Mouse (Mus musculus) hematopoietic stem cell, adult 5-6 weeks (primary cell): ENCODE results near the gene Rnf26. TPM values are rescaled to one million over a fixed set of nuclear protein-coding genes. Genes with fewer than 3 reads are reported as not detected.

Experiments used
- ATAC-seq, 2 experiments: fragments of 125-278 bp in 1 of 2; replicated peaks in 1 of 2; 2 replicates each; pipeline ENCODE4 v1.8.0; 2016 to 2017; ENCODE audit warnings: inconsistent platforms in 2 of 2, mild to moderate bottlenecking in 2 of 2, moderate number of reproducible peaks in 2 of 2, low read depth in 1 of 2, moderate TSS enrichment in 1 of 2; ENCODE audit not compliant: low FRiP score in 2 of 2, poor library complexity in 2 of 2, severe bottlenecking in 2 of 2, insufficient read depth in 1 of 2, low TSS enrichment in 1 of 2
- total RNA-seq: library from RNA; stranded (forward); fragments of 172-1452, 232-1000 nt; gene quantifications from 2 replicates; pipeline ENCODE4 v1.2.3, GENCODE M21; 2017

Rnf26 gene
- 10.8 and 13.0 TPM in 2 replicates for total RNA-seq

DNA sequence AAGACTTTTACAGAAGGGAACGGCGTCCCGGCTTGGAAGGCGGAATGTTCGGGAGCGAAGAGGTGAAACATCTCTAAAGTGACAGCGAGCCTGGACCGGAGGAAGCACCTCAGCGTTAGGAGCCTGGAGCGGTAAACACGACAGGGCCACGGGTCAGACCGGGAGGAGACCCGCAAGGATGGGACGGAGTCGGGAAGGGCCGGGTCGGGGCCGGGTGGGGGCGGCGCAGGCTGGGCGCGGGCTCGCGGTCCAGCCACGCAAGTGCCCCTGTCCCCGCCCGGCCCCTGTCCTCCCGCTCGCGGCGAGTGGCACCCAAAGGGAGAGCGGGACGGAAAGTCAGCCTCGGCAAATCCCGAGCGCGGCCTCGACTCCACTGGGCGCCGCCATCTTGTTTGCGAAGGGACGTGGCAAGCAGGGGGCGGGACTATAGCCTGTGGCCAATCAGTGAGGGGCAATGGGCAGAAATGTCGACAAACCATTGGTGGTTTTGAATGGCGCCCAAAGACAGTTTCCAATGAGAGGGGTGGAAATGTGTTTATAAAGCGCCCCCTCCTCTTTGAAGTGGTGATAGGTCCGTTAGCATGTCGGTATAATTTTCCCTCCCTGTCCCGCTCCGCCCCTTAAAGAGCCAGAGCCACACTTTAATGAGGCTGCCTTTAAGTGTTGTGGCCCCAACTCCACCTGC is at the start of gene Rnf26, which contains the start of gene Gm49380:
Gene Rnf26, minus strand, starts transcription at position 413 of the 685 bp plus-strand sequence.
Gene Gm49380, minus strand, starts transcription at position 396 of the 685 bp plus-strand sequence.
- peak; percentile 95 to 97 for ATAC-seq

DNA sequence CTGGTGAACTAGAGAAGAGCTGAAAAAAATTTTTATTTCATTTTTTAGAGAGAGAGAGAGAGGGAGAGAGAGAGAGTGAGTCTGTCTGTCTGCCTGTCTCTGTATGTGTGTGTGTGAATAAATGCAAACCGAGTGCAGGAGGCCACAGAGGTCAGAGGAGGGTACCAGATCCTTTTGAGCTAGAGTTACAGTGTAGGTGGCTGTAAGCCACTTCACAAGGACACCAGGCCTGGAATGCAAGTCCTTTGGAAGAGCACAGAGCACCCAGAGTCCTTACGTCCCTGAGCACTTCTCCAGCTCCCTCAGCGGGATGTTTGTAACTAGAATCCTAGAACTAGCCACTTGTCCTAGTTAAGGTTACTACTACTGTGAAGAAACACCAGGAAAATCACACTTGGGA is 46.6 kb upstream of the Rnf26 start:
- ATAC-seq = no peak

DNA sequence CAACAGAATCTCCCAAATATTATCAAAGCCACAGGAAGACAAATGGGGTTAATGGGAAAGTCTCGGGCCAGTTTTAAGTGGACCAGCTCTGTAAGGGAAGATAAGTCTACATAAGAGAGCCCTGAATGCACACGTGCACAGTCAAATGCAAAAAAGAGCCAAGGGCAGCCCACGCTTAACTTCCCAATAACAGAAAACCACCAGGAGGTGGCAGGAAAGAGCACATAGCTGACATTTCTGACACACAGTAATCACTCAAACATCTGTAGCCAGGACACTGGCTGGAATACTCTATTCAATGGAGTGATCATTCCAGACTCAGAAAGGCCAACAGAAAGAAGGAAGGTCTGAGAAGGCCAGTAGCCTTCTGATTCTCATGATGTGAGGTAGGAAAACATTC is 34.0 kb upstream of the Rnf26 start:
- ATAC-seq = peak in 1 of 2 experiments; percentile 42; a peak in 1 of 4 replicates

DNA sequence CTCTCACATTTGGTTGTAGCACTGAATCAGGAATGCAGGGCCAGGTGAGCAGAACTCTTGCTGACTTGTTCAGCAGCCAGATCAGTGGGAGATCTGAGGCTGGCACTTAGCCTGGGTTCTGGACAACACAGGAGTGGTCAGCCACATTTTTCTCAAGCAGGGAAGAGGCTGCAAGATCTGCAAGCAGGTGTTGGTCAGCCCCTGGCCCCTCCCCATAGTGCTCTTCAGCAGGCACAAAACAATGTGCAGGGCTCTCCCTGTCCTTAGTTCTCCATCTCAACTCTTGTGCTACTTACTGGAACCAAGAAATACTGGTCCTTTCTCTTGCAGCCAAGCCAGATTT is 31.4 kb upstream of the Rnf26 start:
- no peak for ATAC-seq

DNA sequence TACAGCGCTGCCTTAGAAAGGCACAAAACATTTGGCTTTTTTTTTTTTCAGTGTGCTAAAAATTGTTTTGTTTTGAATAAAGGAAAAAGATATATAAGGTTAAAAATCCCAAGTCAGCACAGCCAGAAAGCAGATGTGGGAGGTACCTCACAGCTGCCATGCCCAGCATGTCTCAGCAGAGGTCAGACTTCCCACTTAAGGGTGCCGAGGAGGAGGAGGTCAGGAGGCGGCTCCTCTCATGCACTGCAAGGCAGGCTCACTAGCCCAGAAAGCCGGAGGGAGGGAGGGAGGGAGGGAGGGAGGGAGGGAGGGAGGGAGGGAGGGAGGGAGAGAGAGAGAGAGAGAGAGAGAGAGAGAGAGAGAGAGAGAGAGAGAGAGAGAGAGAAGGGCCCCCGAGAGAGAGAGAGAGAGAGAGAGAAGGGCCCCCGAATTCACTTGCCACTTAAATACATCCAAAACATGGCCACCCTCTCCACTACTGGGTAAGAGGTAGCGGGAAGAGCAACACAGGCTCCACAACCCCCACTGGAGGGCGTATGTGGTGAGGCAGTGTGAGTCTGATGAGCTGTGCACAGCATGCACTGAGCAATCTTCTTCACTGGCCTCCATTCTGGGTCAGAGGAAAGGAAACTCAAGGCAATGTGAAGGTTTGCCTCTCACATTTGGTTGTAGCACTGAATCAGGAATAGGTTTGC is 30.9 kb upstream of the Rnf26 start:
- ATAC-seq = no peak

DNA sequence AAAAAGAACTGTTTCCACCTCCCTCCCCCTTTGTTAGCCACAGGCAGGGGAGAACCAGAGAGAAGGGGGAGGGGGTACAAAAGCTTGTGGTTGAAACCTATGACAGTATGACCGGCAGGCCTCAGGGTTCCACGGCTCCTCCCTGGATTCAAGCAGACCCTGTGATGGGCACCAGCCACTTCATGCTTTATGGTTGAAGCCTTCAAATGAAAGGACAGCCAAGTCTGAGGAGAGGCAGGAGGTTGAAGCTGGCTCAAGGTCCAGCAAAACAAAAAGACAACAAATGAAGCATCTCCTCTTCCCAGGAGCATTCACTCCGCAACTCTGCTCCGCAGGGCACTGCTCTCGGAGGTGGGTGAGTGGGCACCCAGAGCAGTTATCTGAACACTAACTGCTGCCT is 30.1 kb upstream of the Rnf26 start:
- ATAC-seq = no peak

DNA sequence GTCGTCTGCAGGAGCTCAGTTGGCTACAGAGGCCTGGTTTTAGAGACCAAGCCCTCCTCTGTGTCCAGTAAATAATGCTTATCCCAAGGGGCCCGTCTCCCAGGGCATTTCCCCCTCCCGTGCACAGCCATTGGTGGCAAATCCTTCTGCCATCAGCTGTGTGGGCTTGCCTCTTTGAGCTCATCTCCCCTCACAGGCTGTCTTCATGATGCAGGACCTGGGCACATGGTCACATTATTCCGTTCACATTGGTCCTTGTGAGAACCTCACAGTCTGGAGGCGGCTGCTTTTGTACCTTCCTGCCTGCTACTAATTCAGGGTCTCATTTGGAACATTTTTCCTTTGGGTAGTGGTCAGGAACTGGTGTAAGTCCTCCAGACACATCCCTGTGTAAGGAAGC is 28.6 kb upstream of the Rnf26 start:
- ATAC-seq = no peak

DNA sequence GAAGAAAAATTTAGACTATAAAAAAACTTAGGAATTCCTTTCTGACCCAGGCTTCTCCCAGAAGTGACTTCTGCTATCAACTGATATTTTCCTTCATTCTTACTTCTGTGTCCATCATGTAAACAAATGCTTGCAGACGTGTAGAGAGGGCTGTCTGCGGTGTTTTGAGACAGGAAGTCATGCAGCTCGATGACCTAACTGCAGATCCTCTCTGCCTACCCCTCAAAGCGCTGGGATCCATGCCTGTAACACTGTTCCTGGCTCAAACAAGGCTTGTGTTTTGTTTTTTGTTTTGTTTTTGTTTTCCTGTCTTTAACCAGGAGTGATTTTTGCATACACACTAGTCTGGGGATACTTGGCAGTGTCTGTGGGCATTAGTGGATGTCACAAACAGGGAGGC is 24.5 kb upstream of the Rnf26 start:
- ATAC-seq = no peak

DNA sequence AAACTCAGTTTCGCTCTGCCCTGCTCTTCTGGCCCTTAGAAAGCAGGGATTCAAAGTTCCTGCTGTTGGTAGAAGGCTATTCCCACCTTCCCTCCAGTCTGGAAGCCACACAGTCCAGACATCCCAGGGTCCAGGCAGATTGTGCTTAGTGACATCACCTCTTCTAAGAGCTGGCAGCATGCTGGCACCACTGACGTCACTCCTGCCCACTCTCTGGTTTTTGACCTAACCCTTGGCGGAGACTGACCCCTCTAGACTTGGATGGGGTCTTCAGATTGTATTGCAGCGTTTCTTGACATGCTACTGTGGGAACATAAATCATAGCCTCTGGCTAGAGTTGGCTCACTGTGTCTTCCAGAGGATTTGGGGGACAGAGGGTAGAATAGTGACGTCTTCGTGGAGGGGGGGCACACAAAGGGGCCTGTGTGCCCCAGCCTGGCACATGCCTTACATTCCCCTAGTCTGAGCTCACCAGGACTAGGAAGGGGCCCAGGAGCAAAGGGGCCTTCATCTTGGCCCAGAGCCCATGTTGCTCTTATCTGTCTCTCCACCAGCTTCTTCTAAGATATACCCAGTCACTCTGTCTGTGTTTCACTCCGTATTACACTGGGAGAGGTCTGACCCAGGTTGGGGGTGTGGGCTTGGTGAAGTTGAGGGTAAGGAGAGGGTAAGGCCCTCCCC is 22.6 kb upstream of the Rnf26 start:
- no peak for ATAC-seq

DNA sequence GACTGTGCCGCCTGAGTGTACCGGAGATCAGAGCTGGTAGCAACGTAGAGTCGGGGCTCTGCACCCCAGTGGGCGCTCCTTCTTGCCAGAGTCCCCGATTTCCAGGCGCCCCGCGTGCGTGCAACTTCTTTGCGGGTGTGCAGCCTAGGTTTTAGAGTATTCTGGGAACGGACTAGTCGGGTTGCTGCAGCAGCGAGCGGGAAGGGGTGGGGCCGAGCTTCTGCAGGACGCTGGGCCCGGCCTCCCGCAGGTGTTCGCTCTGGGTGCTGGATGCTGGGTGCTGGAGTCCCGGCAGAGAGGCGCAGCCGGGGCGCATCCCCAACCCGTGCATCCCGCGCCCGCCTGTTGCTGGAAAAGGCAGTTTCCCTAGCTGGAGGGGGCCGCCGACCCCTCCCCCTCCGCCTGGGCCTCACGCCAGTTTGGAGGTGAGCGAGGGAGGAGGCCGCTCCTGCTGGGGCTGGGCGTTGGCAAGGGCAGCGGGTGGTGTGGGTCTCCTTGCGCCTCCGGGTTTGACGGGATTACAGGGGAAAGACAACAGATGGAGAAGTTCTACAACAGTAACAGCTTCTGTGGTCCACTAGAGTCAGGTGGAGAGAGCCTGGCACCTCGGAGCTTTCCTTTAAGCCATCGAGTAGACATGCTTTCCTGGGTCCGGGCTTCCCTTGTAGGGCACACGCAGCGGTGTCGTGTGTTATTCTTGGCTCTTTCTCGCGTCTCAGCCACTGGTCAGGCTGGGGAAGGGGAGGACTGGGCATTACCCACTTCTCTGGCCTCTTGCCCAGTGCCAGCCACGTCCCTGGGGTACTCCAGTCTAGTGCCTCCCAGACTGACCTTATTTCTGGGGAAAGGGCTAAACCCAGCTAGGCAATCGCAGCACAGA is 21.8 kb upstream of the Rnf26 start:
- 0 out of 4 replicates have a peak, but pooled peaks of 1 of the 2 experiments have one; percentile 15 for ATAC-seq

DNA sequence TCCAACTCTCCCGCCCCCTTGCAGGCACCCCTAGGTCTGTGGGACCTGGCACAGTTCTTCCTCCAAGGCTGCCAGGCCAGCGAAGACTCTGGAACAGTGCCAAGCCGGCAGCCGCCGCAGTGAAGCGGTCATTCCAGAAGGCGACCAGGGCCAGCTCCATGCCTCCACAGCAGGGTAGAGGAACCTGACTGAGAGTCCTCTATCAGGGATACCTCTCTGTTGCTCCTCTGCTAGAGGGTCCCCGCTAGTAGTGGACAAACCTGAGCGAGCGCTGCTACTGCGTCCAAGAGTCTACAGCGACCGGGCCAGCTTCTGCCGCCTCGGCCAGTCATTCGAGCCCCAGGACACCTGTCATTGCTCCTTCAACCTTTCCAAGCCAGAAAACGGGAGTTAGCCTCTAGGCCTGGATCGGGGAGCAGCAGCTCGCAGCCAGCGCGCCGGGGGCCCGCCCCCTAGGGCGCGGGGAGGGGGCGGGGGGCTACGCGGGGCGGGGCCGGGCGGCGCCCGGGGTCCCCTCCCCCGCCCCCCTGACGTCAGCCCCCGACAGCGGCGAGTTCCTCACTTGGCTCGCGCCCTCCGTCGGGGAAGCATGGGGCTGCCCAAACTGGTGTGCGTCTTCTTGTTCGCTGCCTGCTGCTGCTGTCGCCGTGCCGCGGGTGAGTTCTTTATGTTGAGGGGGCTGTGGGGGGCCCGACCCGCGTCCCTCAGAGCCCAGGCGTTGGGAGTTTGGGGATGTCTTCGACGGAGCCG is 21.0 kb upstream of the Rnf26 start, which contains the start of gene Mcam:
Gene Mcam, plus strand, starts transcription at position 369 of the 750 bp plus-strand sequence.
- no peak for ATAC-seq

DNA sequence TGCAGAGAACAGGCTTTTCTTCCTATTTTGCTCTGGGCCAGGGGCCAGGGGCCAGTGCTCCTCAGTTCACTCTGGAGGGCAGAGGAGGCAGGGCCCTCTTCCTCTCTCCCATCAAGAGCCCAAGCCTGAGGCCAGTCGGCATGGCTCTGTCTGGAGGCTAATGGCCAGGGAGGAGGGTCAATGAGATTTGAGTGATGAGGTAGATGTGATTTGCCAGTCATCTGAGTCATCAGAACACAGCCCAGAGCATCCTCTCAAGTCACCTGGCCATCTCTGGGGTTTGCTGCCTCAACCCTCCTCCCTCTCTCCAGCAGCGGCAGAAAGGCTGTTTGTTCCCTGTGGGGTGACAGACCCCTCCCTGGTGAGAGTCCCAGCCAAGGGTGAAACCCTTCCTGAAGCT is 20.0 kb upstream of the Rnf26 start:
- ATAC-seq = no peak

DNA sequence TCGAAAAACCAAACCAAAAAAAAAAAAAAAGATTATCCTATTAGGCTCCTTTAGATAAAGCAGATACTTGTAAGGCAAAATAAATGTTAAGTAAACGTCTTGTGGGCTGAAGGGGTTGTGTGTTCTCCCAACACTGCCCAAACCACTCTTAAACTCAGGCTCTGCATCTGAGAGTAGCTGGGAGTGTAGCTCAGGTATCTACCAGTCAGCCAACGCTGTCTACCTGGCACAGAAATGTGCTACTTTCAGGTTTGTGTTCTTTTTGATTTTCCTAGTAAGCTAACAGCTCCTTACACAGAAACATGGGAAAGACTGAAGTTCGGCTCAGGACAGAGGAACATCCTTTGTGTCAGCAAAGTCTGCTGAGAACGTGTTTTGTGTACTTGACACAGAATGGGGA is 18.9 kb upstream of the Rnf26 start:
- no peak for ATAC-seq

DNA sequence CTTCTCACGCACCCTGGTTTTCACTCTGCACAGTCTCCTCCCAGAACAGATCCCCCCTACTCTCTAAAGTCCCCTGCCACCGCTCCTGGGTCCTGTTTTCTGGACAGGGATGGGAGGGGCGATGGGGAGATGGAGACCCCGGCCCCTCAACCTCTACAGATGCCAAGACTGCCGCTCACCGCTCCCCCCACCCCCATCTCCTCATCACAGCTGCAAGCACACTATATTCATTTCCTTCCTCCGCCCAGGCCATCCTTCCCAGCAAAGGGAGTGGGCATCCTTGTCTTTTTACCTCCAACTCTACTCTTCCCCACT is 17.9 kb upstream of the Rnf26 start:
- ATAC-seq = no peak

DNA sequence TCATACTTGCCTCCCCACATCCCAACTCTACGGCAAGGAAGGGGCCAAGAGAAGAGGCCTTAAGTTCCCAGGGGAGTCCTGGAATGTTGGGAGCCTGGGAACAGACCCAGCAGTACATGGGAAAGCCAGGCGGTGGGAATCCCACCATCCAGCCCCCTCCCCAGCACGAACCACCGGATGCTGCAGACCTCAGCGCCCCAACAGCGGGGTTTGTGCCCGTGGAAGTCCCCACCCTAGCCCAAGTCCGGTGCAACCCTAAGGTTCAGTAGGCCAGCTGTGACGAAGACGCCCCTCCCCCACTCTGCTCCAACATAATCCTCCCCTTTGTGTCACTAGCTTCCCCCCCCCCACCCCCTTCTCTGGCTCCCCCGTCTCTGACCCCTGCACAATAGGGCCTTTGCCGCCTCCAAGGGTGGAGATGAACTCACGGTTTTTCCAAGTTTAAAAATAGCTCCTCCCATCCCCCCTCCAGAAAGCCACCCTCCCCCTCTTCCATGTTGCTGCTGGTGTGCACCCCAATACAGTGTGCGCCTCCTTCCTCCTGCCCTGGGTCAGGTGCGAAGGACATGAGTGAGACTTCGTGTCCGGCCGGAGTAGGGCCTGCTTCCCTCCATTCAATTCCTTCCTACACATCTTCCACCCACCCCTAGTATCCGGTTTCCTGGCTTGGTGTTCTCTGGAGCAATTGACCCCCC is 17.4 kb upstream of the Rnf26 start:
- ATAC-seq = no peak

DNA sequence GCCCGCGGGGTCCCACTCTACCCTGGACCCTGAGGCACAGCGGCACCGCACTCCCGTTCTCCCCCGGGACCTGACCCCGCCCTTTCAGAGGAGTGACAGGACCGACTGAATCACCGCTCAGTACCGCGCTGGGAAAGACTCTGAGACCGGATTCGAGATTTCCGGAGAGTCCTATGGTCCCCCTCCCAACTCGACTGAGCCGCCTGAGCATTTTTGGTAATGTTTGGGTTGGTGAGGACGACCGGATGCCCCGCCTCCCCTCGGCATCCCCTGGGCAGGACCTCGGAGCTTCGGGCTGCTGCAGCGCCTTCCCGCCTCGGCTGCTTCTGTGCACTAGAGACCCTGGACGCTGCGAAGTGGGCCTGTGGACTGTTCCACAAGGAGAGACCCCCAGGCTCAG is 16.7 kb upstream of the Rnf26 start:
- peak; percentile 39 to 70 for ATAC-seq
